Mouse (Mus musculus) E14TG2a.4 (cell line): ENCODE measurements around the gene Bcl2l1.
A peak's percentile ranks its signal among the peaks of the same experiment; 100 is the strongest.

ENCODE experiments used
- H3K27me3 ChIP-seq: 2 replicates; pipeline ENCODE4 v1.6.1; 2014; ENCODE audit warnings: low read length, control low read depth; ENCODE audit not compliant: insufficient read depth
- H3K36me3 ChIP-seq: 2 replicates; pipeline ENCODE4 v1.6.1; 2014; ENCODE audit warnings: low read length, control low read depth; ENCODE audit not compliant: insufficient read depth
- H3K4me1 ChIP-seq: replicated peaks from 2 replicates; pipeline ENCODE4 v1.6.1; 2014; ENCODE audit warnings: low read depth, low read length, control low read depth
- H3K4me3 ChIP-seq: replicated peaks from 2 replicates; pipeline ENCODE4 v1.5.1; 2014; ENCODE audit warnings: mild to moderate bottlenecking, low read length
- H3K9me3 ChIP-seq: 2 replicates; pipeline ENCODE4 v1.6.1; 2014; ENCODE audit warnings: low read length, control low read depth
- CTCF ChIP-seq: conservative IDR thresholded peaks from 2 replicates; pipeline ENCODE4 v1.5.1; 2014; ENCODE audit warnings: low read length
- NANOG ChIP-seq: IDR thresholded peaks from 2 replicates; pipeline ENCODE4 v1.6.1; 2014; ENCODE audit warnings: borderline replicate concordance, low read length, mixed read lengths
- POU5F1 ChIP-seq: IDR thresholded peaks from 2 replicates; pipeline ENCODE4 v1.6.1; 2014; ENCODE audit warnings: low read length, borderline replicate concordance

The Bcl2l1 gene

GRCm38 (mm10) chr2:152736090-152736601, 95.4 kb downstream of the Bcl2l1 start, which contains the start of gene Id1:
Gene Id1 (plus strand): TSS chr2:152736251.
- H3K9me3 ChIP-seq, result no peaks in the 10 kb centered on the region
- H3K4me3 ChIP-seq, result peak within 1 kb of the TSS; percentile 86
- H3K36me3 ChIP-seq, result peaks cover 7% of the 10 kb centered on the region; the same call in 1 of the 2 replicates
- peaks cover 8% of the 10 kb centered on the region for H3K27me3 ChIP-seq
- H3K4me1 ChIP-seq, result peaks cover 83% of the 10 kb centered on the region
- TF ChIP-seq CTCF (no peak), NANOG (peak; percentile 62), POU5F1 (no peak)

- H3K9me3 ChIP-seq, result no peaks in the 10 kb centered on the region
- peaks cover 7% of the 10 kb centered on the region; the same call in 1 of the 2 replicates for H3K36me3 ChIP-seq
- H3K4me1 ChIP-seq, result peaks cover 83% of the 10 kb centered on the region
- peak overlapping the region; percentile 86 for H3K4me3 ChIP-seq
- H3K27me3 ChIP-seq, result peaks cover 8% of the 10 kb centered on the region
- TF ChIP-seq POU5F1, result no peak
- no peak for TF ChIP-seq NANOG
- TF ChIP-seq CTCF, result no peak
These were observed 96.5 kb downstream of the Bcl2l1 start for GRCm38 (mm10) chr2:152734984-152735383.

- Histone ChIP-seq H3K4me3 (peak overlapping the region; percentile 55), H3K9me3 (no peaks in the 10 kb centered on the region), H3K27me3 (peaks cover 8% of the 10 kb centered on the region), H3K4me1 (peaks cover 83% of the 10 kb centered on the region), H3K36me3 (peaks cover 7% of the 10 kb centered on the region; the same call in 1 of the 2 replicates)
- TF ChIP-seq POU5F1 (no peak), CTCF (no peak)
These were observed 97.0 kb downstream of the Bcl2l1 start for GRCm38 (mm10) chr2:152734501-152734900.

- Histone ChIP-seq H3K9me3 (no peaks in the 10 kb centered on the region), H3K4me3 (no peak overlapping the region), H3K36me3 (peaks cover 7% of the 10 kb centered on the region; the same call in 1 of the 2 replicates), H3K4me1 (peaks cover 88% of the 10 kb centered on the region), H3K27me3 (peaks cover 8% of the 10 kb centered on the region)
- TF ChIP-seq POU5F1 (no peak), NANOG (no peak), CTCF (no peak)
These were observed 98.3 kb downstream of the Bcl2l1 start for GRCm38 (mm10) chr2:152733201-152733600.
